Mouse (Mus musculus): Measurements from ENCODE around the gene Rufy2. TPM values are rescaled to one million over a fixed set of nuclear protein-coding genes. Genes with fewer than 3 reads are reported as not detected.

Rufy2 gene
- total and polyA plus RNA-seq, 3 experiments: 1.8 to 2.6 TPM; not detected in 1

- TF ChIP-seq POLR2AphosphoS2 (IDR thresholded peaks at IDR 0.05; ENCODE audit: low read length): no peak
- TF ChIP-seq MEF2A (IDR thresholded peaks at IDR 0.05; ENCODE audit: extremely low read depth, insufficient replicate concordance, low read depth, low read length, poor library complexity, severe bottlenecking): no peak
- TF ChIP-seq CHD1 (IDR thresholded peaks at IDR 0.05; ENCODE audit: low read depth, low read length): no peak
- TF ChIP-seq POLR2AphosphoS5 (IDR thresholded peaks at IDR 0.05; ENCODE audit: borderline replicate concordance, low read depth, low read length): no peak
- no peak for TF ChIP-seq UBTF (IDR thresholded peaks at IDR 0.05; ENCODE audit: borderline replicate concordance, insufficient read depth, low read depth, low read length)
- TF ChIP-seq NELFE (IDR thresholded peaks at IDR 0.05; ENCODE audit: low read depth, low read length): no peak
- no peak for TF ChIP-seq RAD21 (IDR thresholded peaks at IDR 0.05; ENCODE audit: low read depth, low read length)
- no peak for TF ChIP-seq ZNF384 (IDR thresholded peaks at IDR 0.05; ENCODE audit: low read depth, low read length)
- no peak for TF ChIP-seq BHLHE40 (IDR thresholded peaks at IDR 0.05; ENCODE audit: borderline replicate concordance, low read depth, low read length)
- TF ChIP-seq ELF1 (IDR thresholded peaks at IDR 0.05; ENCODE audit: low read depth, low read length): no peak
- TF ChIP-seq TAL1 (IDR thresholded peaks at IDR 0.05; ENCODE audit: low read length): no peak
- TF ChIP-seq ZC3H11A (IDR thresholded peaks at IDR 0.05; ENCODE audit: low read depth, low read length): no peak
- TF ChIP-seq MAX (IDR thresholded peaks at IDR 0.05; ENCODE audit: low read length): no peak
- TF ChIP-seq MAZ (IDR thresholded peaks at IDR 0.05; ENCODE audit: low read depth, low read length): no peak
- TF ChIP-seq TCF12 (IDR thresholded peaks at IDR 0.05; ENCODE audit: low read depth, low read length): no peak
- no peak for TF ChIP-seq HCFC1 (IDR thresholded peaks at IDR 0.05; ENCODE audit: low read depth, low read length)
- no peak for TF ChIP-seq USF2 (IDR thresholded peaks at IDR 0.05; ENCODE audit: borderline replicate concordance in 1 of 2, insufficient read depth in 1 of 2, low read depth in 1 of 2, low read length in 2 of 2)
- no peak for TF ChIP-seq MYB (IDR thresholded peaks at IDR 0.05; ENCODE audit: low read depth, low read length)
- no peak for TF ChIP-seq ETS1 (IDR thresholded peaks at IDR 0.05; ENCODE audit: low read depth, low read length)
- H3K4me3 ChIP-seq (ENCODE audit: control insufficient read depth in 1 of 2, insufficient read depth in 1 of 2, low read depth in 2 of 2, low read length in 2 of 2): no peak overlapping the region
- no peak overlapping the region for H3K27ac ChIP-seq (ENCODE audit: control insufficient read depth, low read depth, low read length)
- no peak for DNase-seq (ENCODE audit: low read depth, low spot score)
- H3K4me1 ChIP-seq (ENCODE audit: control insufficient read depth in 1 of 2, insufficient read depth in 2 of 2, low read length in 2 of 2): no peaks in the 10 kb centered on the region
- H3K9ac ChIP-seq (ENCODE audit: control insufficient read depth, low read depth, low read length, poor library complexity, severe bottlenecking): no peak overlapping the region
- no peaks in the 10 kb centered on the region for H3K79me2 ChIP-seq (ENCODE audit: control insufficient read depth, insufficient read depth, low read length, poor library complexity)
- no peaks in the 10 kb centered on the region for H3K27me3 ChIP-seq (ENCODE audit: control insufficient read depth in 1 of 2, insufficient read depth in 2 of 2, low read length in 2 of 2)
- peaks cover 0 to 8% of the 10 kb centered on the region in 2 experiments; a peak in 2 of 4 replicates for H3K36me3 ChIP-seq (ENCODE audit: control insufficient read depth in 1 of 2, insufficient read depth in 2 of 2, low read length in 2 of 2)
- H3K9me3 ChIP-seq (replicated peaks; ENCODE audit: insufficient read depth, low read length): no peaks in the 10 kb centered on the region
Measured at GRCm38 (mm10) chr10:62963956-62964355, 16.1 kb upstream of the Rufy2 start.

- Histone ChIP-seq H3K79me2 (ENCODE audit: control insufficient read depth, insufficient read depth, low read length, poor library complexity) (no peaks in the 10 kb centered on the region), H3K9me3 (replicated peaks; ENCODE audit: insufficient read depth, low read length) (no peaks in the 10 kb centered on the region), H3K4me1 (ENCODE audit: control insufficient read depth in 1 of 2, insufficient read depth in 2 of 2, low read length in 2 of 2) (no peaks in the 10 kb centered on the region), H3K27ac (ENCODE audit: control insufficient read depth, low read depth, low read length) (no peak overlapping the region), H3K27me3 (ENCODE audit: control insufficient read depth in 1 of 2, insufficient read depth in 2 of 2, low read length in 2 of 2) (no peaks in the 10 kb centered on the region), H3K4me3 (ENCODE audit: control insufficient read depth in 1 of 2, insufficient read depth in 1 of 2, low read depth in 2 of 2, low read length in 2 of 2) (no peak overlapping the region), H3K36me3 (ENCODE audit: control insufficient read depth in 1 of 2, insufficient read depth in 2 of 2, low read length in 2 of 2) (peaks cover 0 to 6% of the 10 kb centered on the region in 2 experiments; a peak in 2 of 4 replicates), H3K9ac (ENCODE audit: control insufficient read depth, low read depth, low read length, poor library complexity, severe bottlenecking) (no peak overlapping the region)
- TF ChIP-seq KAT2A (conservative IDR thresholded peaks at IDR 0.05; ENCODE audit: low read depth, low read length) (no peak), ELF1 (IDR thresholded peaks at IDR 0.05; ENCODE audit: low read depth, low read length) (no peak), RAD21 (IDR thresholded peaks at IDR 0.05; ENCODE audit: low read depth, low read length) (no peak), ZMIZ1 (IDR thresholded peaks at IDR 0.05; ENCODE audit: low read depth, low read length) (no peak), CHD1 (IDR thresholded peaks at IDR 0.05; ENCODE audit: low read depth, low read length) (no peak), GABPA (IDR thresholded peaks at IDR 0.05; ENCODE audit: low read depth, low read length) (no peak), TAL1 (IDR thresholded peaks at IDR 0.05; ENCODE audit: low read length) (no peak), CHD2 (IDR thresholded peaks at IDR 0.05; ENCODE audit: low read length) (no peak), ZC3H11A (IDR thresholded peaks at IDR 0.05; ENCODE audit: low read depth, low read length) (no peak), TBP (IDR thresholded peaks at IDR 0.05; ENCODE audit: low read depth, low read length) (no peak), POLR2AphosphoS5 (IDR thresholded peaks at IDR 0.05; ENCODE audit: borderline replicate concordance, low read depth, low read length) (no peak), TCF12 (IDR thresholded peaks at IDR 0.05; ENCODE audit: low read depth, low read length) (no peak), HCFC1 (IDR thresholded peaks at IDR 0.05; ENCODE audit: low read depth, low read length) (no peak), MAFK (IDR thresholded peaks at IDR 0.05; ENCODE audit: borderline replicate concordance, low read depth, low read length) (no peak), POLR2A (IDR thresholded peaks at IDR 0.05; ENCODE audit: control insufficient read depth in 1 of 2, insufficient read depth in 1 of 2, low read depth in 1 of 2, low read length in 2 of 2, poor library complexity in 1 of 2) (no peak), RCOR1 (IDR thresholded peaks at IDR 0.05; ENCODE audit: low read depth, low read length) (no peak), NRF1 (IDR thresholded peaks at IDR 0.05; ENCODE audit: insufficient read depth, low read depth, low read length, poor library complexity, severe bottlenecking) (no peak)
- DNase-seq (ENCODE audit: low read depth, low spot score): no peak
Measured at GRCm38 (mm10) chr10:62965796-62966195, 14.2 kb upstream of the Rufy2 start.
